Mouse (Mus musculus) T-helper 1 cell (primary cell): ENCODE data around the gene Sult2b1.

ENCODE experiments used
- in situ Hi-C: fragments of 300-600 bp; cut with MboI, MseI; formaldehyde crosslinking; loops from one replicate; pipeline ENCODE4 v1.15.1; 2025; ENCODE audit warnings: high pct_unique_total_duplicates

Sult2b1 gene

GRCm38 (mm10) chr7:45713396-45713795, 71.1 kb downstream of the Sult2b1 start:
- in situ Hi-C loops, result no loop called here

DNA sequence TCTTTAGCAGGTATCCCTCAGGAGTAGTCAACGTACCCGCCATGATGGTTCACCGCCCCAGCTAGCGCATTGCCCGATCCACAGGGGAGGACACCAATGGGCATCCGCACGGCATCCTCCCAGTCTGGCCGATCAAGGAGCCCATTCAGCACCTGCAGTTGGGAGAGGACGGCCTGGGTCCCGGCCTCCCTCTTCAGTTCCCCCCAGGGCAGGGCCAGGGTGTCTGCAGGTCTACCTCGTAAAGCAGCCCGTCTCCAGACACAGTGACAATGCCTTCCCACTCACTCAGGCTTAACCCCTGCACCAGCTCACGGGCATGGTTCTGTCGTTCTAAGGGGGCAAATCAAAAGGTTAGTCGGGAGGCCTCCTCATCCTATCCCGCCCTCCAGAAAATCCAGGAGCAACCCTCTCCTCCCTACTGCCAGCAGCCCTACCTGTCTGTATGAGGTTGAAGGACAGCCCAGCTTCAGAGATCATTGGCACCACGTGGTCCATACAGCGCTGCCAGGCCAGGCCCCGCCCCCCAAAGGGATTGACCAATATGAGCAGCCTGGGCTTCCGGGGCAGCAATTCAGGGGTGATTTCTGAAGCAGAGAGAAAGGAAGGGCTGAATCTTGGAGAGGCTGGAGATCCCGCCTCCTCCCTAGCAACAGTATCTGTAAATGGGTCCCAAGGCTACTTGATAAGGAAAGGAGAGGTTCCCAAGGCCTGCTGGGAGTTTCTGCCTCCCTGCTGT, 72.3 kb downstream of the Sult2b1 start:
- in situ Hi-C loops, result no loop called here

DNA sequence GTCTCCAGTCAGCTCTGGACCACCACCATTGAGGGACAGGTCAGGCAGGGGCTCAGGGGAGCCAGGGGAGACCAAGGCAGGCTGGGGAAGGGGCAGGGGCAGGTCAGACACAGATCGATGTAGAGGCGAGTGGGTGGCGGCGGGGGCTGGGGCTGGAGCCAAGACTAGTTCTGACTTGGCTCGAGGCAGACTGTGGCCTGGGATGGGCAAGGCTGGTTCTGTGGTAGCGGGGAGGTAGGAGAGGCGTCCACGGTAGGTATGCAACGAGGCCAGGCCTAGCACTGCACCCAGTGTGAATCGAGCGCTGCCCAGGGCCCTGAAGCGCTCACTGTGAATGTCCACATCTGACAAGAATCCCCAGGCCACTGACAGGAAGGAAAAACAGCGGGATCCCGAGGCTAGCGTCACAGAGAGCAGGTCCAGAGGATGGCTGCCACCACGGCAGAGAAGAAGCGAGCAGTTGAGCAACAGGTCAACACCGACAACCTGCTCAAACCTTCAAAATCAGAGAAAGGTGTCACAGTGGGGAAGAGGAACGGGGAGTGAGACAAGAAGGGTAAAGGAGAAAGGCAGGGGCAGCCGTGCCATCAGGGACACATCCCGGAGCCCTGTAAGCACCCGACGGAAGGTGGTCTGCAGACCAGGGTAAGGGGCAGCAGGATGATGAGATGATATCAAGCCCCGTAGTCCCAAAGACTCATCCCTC, 73.0 kb downstream of the Sult2b1 start:
- in situ Hi-C loops, result no loop called here

DNA sequence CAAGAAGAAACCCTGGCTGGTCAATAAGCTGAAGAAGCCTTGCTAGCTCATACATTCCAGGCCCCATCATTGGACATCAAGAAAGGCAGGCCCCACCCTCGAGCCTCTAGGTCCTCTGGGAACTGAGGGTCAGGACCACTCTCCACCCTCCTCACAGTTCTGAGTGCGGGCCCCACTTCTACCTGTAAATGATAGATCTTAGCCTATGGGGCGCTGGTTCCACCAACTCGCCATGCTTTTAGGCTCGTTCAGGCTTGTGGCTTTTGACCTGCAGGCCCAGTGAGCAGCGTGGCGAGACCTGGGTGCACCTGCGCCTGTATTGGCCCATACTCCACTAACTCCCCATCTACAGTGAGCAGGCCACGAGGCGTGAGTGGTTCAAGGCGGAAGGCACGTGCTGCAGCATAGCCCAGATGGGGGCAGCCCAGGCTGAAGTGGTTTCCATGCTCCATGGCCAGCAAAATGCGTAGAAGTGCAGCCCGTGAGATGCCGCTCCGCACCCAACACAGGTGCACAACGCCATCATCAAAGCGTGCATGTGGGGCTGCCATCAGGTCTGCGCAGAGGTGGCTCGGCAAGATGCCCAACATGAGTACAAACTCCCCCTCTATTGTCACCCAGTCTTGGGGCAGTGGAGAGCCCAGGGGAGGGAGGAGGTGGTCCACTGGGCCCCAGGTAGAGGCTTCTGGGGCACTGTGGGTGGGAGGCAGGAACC, 73.8 kb downstream of the Sult2b1 start:
- in situ Hi-C loops, result no loop called here

GRCm38 (mm10) chr7:45709677-45710355, 74.7 kb downstream of the Sult2b1 start:
- in situ Hi-C loops, result loop anchor here (10.0 kb wide), 1 partner anchor 815 kb away; the partner anchor contains the start of genes Fuz and Med25

- in situ Hi-C loops, result loop anchor here (10.0 kb wide), 1 partner anchor 814 kb away; the partner anchor contains the start of genes Fuz and Med25
Measured at GRCm38 (mm10) chr7:45709036-45709435, 75.4 kb downstream of the Sult2b1 start.

GRCm38 (mm10) chr7:45708221-45708761, 76.2 kb downstream of the Sult2b1 start:
- in situ Hi-C loops, result loop anchor here (10.0 kb wide), 1 partner anchor 813 kb away; the partner anchor contains the start of genes Fuz and Med25

DNA sequence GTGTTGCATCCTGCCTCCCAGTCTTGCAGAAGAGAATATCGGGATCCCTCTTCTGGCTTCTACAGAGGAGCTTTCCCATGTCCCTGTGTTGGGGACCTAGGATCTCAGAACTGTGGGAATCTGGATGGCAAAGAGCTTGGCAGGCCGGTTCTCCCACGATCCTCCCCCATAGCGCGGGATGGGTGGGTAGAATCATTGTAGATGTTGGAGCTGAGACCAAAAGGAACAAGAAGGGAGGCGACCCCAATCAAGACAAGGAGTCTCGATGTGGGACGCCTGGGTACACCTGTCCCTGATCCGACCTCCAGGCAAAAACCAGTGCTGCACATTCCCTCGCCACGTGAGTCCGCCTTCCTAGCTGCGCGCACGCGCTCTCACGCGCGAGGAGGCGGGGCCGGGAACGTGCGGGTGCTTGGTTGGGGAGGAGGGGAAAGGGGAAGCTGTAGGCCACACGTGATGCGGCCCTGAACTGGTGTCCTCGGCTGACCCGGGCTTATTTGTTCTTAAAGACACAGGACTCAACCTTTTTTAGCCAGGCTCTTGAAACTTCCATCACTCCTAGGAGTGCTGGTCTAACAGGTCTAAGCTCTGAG, 77.0 kb downstream of the Sult2b1 start:
- in situ Hi-C loops, result loop anchor here (10.0 kb wide), 1 partner anchor 813 kb away; the partner anchor contains the start of genes Fuz and Med25

- in situ Hi-C loops, result loop anchor here (10.0 kb wide), 1 partner anchor 812 kb away; the partner anchor contains the start of genes Fuz and Med25
Measured at GRCm38 (mm10) chr7:45706721-45707241, 77.7 kb downstream of the Sult2b1 start.

- in situ Hi-C loops, result loop anchor here (10.0 kb wide), 1 partner anchor 811 kb away; the partner anchor contains the start of genes Fuz and Med25
Measured at GRCm38 (mm10) chr7:45705873-45706281, 78.6 kb downstream of the Sult2b1 start.

GRCm38 (mm10) chr7:45705443-45705864, 79.0 kb downstream of the Sult2b1 start:
- in situ Hi-C loops, result loop anchor here (10.0 kb wide), 1 partner anchor 811 kb away; the partner anchor contains the start of genes Fuz and Med25

DNA sequence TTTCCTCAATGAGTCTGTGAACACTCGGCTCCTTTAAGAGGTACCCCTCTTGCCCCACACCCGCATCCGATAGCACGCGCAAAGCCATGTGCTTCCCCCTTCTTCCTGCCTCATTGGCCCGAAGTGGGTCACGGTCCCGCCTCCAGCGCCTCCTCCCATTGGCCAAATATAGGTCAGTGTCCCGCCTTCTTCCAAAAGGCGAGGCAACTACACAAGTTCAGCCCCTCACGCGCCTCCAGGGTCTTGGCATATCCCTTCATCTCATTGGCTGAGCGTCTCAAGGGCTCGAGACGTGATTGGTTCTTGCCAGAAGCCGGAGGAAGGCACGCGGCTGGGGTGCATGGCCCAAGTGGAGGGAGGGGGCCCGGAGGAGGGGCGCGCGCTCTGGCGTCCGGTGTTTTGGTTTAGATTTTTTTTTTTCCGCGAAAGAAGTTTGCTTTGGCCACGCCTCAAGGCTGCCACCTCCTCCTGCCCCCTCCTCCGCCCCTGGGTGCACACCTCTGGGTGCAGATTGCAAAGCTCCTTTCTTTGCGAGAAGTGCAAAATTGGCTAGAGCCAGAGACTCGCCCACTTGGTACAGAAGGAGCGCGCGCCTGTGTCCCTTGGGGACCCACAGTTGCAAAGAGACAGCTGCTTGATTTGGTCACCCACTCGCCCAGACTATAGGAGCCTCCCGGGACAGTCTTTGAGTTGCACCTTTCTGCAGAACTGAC, 79.6 kb downstream of the Sult2b1 start, which contains the start of gene Dbp:
Gene Dbp, plus strand, starts transcription at position 359 of the 713 bp plus-strand sequence.
- in situ Hi-C loops, result loop anchor here (10.0 kb wide), 1 partner anchor 810 kb away; the partner anchor contains the start of genes Fuz and Med25

DNA sequence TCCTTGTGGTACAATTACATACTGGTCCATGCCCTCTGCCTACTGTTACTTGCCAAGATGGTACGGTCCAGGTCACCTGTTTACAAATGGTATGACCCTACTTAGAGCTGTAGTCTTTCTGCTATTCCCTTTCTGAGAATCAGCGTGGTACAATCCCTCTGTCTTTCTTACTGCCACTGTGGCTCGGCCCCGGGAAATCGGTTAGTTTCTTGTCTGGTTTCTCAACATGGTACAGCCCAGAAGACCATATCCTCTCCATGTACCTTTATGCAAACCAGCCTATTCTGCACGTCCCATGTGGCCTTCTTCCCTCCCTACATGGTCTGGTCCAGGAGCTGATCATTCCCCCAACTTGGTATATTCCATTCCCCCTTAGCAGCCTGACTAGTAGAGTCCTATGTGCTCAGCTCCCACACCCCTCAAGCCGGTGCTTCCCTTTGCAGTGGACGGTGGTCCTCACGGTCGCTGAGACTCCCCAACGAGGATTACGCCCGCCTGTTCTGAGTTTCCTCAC, 80.4 kb downstream of the Sult2b1 start:
- in situ Hi-C loops, result loop anchor here (10.0 kb wide), 1 partner anchor 809 kb away; the partner anchor contains the start of genes Fuz and Med25

DNA sequence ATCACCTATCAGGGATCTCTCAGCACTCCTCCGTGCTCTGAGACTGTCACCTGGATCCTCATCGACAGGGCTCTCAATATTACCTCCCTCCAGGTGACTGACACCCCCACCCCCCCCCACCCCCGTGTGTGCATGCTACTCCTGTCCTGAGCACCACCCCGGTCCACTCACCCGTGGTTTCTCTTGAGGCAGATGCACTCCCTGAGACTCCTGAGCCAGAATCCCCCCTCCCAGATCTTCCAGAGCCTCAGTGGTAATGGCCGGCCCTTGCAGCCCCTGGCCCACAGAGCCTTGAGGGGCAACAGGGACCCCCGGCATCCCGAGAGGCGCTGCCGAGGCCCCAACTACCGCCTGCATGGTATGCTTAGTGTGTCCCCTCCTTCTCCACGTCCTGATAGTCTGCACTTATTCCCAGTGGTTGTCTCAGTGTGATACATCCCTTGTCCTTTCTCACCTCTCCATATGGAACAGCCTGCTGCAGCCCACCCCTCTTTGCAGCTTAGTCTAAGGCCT, 80.9 kb downstream of the Sult2b1 start:
- in situ Hi-C loops, result loop anchor here (10.0 kb wide), 1 partner anchor 809 kb away; the partner anchor contains the start of genes Fuz and Med25

DNA sequence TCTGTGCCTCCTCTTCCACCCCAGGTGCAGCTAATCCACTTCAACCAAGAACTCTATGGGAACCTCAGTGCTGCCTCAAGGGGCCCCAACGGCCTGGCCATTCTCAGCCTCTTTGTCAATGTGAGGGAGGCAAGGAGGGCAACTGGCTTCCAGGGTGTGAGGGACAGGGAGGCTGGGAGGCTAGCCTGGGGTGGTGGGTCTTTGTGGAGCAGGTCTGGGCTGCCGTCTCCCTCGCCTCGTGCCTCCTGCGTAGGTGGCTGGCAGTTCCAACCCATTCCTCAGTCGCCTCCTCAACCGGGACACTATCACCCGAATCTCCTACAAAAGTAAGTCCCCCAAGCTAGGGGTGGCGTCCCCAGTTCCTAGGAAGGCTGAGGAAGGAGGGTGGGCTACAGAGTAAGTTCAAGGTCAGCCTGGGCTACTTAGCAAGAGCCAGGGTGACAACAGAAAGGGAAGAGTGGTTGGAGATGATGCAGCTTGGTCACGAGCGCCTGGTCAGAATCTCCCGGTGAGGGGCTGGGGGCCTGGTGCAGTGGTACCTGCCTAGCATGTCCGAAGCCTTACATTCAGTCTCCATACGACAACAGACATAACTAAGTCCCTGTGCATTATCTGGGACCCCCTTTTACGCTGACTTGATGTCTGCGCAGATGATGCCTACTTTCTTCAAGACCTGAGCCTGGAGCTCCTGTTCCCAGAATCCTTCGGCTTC, 81.5 kb downstream of the Sult2b1 start:
- in situ Hi-C loops, result loop anchor here (10.0 kb wide), 1 partner anchor 808 kb away; the partner anchor contains the start of genes Fuz and Med25

- in situ Hi-C loops, result loop anchor here (10.0 kb wide), 1 partner anchor 808 kb away; the partner anchor contains the start of genes Fuz and Med25
Measured at GRCm38 (mm10) chr7:45702316-45702715, 82.2 kb downstream of the Sult2b1 start.

- in situ Hi-C loops, result loop anchor here (10.0 kb wide), 1 partner anchor 807 kb away; the partner anchor contains the start of genes Fuz and Med25
Measured at GRCm38 (mm10) chr7:45701607-45702006, 82.9 kb downstream of the Sult2b1 start.

GRCm38 (mm10) chr7:45701072-45701471, 83.4 kb downstream of the Sult2b1 start:
- in situ Hi-C loops, result loop anchor here (10.0 kb wide), 1 partner anchor 806 kb away; the partner anchor contains the start of genes Fuz and Med25
